Mouse (Mus musculus): Measurements from ENCODE around the gene Hist3h2ba. TPM values are rescaled to one million over a fixed set of nuclear protein-coding genes. Genes with fewer than 3 reads are reported as not detected.

The Hist3h2ba gene
- polyA plus RNA-seq, 1 experiment from 2014 or later = 2.6 TPM

DNA sequence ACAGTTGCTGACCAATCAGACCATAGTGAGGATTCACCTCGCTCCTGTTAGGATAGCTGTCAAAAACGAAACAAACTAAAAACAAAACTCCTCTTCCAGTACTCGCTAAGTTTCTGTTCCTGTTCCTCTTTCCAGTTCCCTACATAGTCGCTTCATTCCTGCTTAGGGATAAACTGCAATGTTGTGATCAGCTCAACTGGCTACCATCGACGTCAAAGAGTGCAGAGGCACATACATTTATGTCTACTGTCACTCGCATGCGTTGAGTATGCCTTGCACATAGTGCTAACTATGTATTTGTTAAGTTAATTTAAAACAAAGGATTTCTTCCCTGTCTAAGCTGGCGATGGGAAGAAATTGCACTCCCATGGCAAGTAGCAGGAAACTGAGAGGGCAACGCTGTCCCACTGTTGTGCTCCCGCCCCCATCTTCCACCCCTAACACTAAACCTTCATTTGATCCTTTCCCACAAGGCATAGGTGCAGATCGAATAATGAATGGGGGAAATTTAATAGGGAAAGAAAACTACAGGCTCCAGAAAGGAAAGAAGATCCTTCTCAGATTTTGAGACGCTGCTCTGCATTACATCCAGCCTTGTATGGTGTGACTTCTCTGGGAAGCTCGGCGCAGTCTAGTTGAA lies 10.6 kb downstream of the Hist3h2ba start:
- WGBS = 31% methylated on average over 15 of the region's 15 CpGs
- Histone ChIP-seq H3K9ac (replicated peaks; ENCODE audit: low read depth) (no peak overlapping the region), H3K4me2 (replicated peaks; ENCODE audit: low read depth, low read length) (peak overlapping the region; percentile 65), H3K27ac (ENCODE audit: low read length) (no peak overlapping the region), H3K9me3 (ENCODE audit: low read length) (no peaks in the 10 kb centered on the region), H3K27me3 (replicated peaks; ENCODE audit: insufficient read depth, low read length) (peaks cover 13% of the 10 kb centered on the region), H3K36me3 (ENCODE audit: insufficient read depth, low read length) (peaks cover 11% of the 10 kb centered on the region; the same call in 1 of the 2 replicates), H3K4me1 (ENCODE audit: insufficient read depth, low read depth, low read length) (0 out of 2 replicates have a peak, but pooled peaks cover 12% of the 10 kb centered on the region), H3K4me3 (ENCODE audit: low read depth, low read length) (peak overlapping the region; percentile 45; the same call in 1 of the 2 replicates)
- peak; percentile 48 for DNase-seq (ENCODE audit: low spot score)
- no peak for ATAC-seq
- TF ChIP-seq CTCF (IDR thresholded peaks at IDR 0.05) = no peak
- TF ChIP-seq EP300 (IDR thresholded peaks at IDR 0.05) = no peak

- DNase-seq (ENCODE audit: low spot score) (peak; percentile 91), ATAC-seq (peak; percentile 87)
- Histone ChIP-seq H3K4me2 (replicated peaks; ENCODE audit: low read depth, low read length) (peak overlapping the region; percentile 65), H3K4me3 (ENCODE audit: low read depth, low read length) (peak overlapping the region; percentile 45), H3K36me3 (ENCODE audit: insufficient read depth, low read length) (peaks cover 11% of the 10 kb centered on the region; the same call in 1 of the 2 replicates), H3K9ac (replicated peaks; ENCODE audit: low read depth) (0 out of 2 replicates have a peak overlapping the region, but pooled peaks have one; percentile 2), H3K27me3 (replicated peaks; ENCODE audit: insufficient read depth, low read length) (peaks cover 13% of the 10 kb centered on the region), H3K27ac (ENCODE audit: low read length) (no peak overlapping the region), H3K9me3 (ENCODE audit: low read length) (no peaks in the 10 kb centered on the region), H3K4me1 (ENCODE audit: insufficient read depth, low read depth, low read length) (0 out of 2 replicates have a peak, but pooled peaks cover 12% of the 10 kb centered on the region)
- WGBS = 3% methylated on average over 40 of the region's 40 CpGs
- TF ChIP-seq CTCF (IDR thresholded peaks at IDR 0.05) (peak; percentile 63), EP300 (IDR thresholded peaks at IDR 0.05) (no peak)
Measured at GRCm38 (mm10) chr11:58959921-58960465, 11.3 kb downstream of the Hist3h2ba start.

- peaks cover 13% of the 10 kb centered on the region for H3K27me3 ChIP-seq (replicated peaks; ENCODE audit: insufficient read depth, low read length)
- H3K27ac ChIP-seq (ENCODE audit: low read length) = no peak overlapping the region
- H3K4me2 ChIP-seq (replicated peaks; ENCODE audit: low read depth, low read length) = no peak overlapping the region
- DNase-seq (ENCODE audit: low spot score) = no peak
- H3K9ac ChIP-seq (replicated peaks; ENCODE audit: low read depth) = no peak overlapping the region
- WGBS = 52% methylated on average over 50 of the region's 50 CpGs
- no peaks in the 10 kb centered on the region for H3K9me3 ChIP-seq (ENCODE audit: low read length)
- no peak for ATAC-seq
- no peak for TF ChIP-seq CTCF (IDR thresholded peaks at IDR 0.05)
- TF ChIP-seq EP300 (IDR thresholded peaks at IDR 0.05) = no peak
- H3K36me3 ChIP-seq (ENCODE audit: insufficient read depth, low read length) = peaks cover 11% of the 10 kb centered on the region; the same call in 1 of the 2 replicates
- H3K4me3 ChIP-seq (ENCODE audit: low read depth, low read length) = no peak overlapping the region
- H3K4me1 ChIP-seq (ENCODE audit: insufficient read depth, low read depth, low read length) = 0 out of 2 replicates have a peak, but pooled peaks cover 5% of the 10 kb centered on the region
Measured at GRCm38 (mm10) chr11:58961364-58962177, 12.9 kb downstream of the Hist3h2ba start.

- Histone ChIP-seq H3K27ac (ENCODE audit: low read length) (no peak overlapping the region), H3K27me3 (replicated peaks; ENCODE audit: insufficient read depth, low read length) (peaks cover 13% of the 10 kb centered on the region), H3K4me2 (replicated peaks; ENCODE audit: low read depth, low read length) (no peak overlapping the region), H3K4me1 (ENCODE audit: insufficient read depth, low read depth, low read length) (0 out of 2 replicates have a peak, but pooled peaks cover 2% of the 10 kb centered on the region), H3K9ac (replicated peaks; ENCODE audit: low read depth) (no peak overlapping the region), H3K4me3 (ENCODE audit: low read depth, low read length) (no peak overlapping the region), H3K36me3 (ENCODE audit: insufficient read depth, low read length) (no peaks in the 10 kb centered on the region), H3K9me3 (ENCODE audit: low read length) (no peaks in the 10 kb centered on the region)
- 40% methylated on average over 17 of the region's 17 CpGs for WGBS
- peak; percentile 42 for DNase-seq (ENCODE audit: low spot score)
- ATAC-seq = peak; percentile 12; the same call in 1 of the 2 replicates
- TF ChIP-seq CTCF (IDR thresholded peaks at IDR 0.05) = no peak
- no peak for TF ChIP-seq EP300 (IDR thresholded peaks at IDR 0.05)
Measured at GRCm38 (mm10) chr11:58963543-58963942, 14.8 kb downstream of the Hist3h2ba start.

DNA sequence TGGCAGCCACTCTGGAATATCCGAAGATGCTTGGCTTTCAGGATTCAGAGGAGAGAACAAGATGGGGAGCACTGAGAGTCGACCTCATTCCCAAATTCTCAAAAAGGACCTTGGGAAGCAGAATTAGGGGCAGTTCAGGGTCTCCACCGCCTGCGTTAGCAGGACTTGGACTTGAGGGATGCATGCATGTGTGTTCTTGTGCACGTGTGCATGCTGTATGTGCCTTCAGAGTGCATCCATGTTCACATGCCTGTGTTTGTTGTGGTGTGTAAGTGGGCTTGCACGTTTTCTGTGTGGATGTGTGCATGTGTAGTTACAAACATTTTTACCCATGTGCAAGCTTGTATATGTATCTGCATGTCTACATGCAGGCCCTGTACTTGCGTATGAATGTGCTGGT lies 15.5 kb downstream of the Hist3h2ba start:
- Histone ChIP-seq H3K9ac (replicated peaks; ENCODE audit: low read depth) (no peak overlapping the region), H3K9me3 (ENCODE audit: low read length) (no peaks in the 10 kb centered on the region), H3K36me3 (ENCODE audit: insufficient read depth, low read length) (no peaks in the 10 kb centered on the region), H3K4me2 (replicated peaks; ENCODE audit: low read depth, low read length) (no peak overlapping the region), H3K27ac (ENCODE audit: low read length) (no peak overlapping the region), H3K27me3 (replicated peaks; ENCODE audit: insufficient read depth, low read length) (peaks cover 13% of the 10 kb centered on the region), H3K4me3 (ENCODE audit: low read depth, low read length) (no peak overlapping the region), H3K4me1 (ENCODE audit: insufficient read depth, low read depth, low read length) (peaks cover 3% of the 10 kb centered on the region; the same call in 1 of the 2 replicates)
- no peak for ATAC-seq
- no peak for DNase-seq (ENCODE audit: low spot score)
- 79% methylated on average over 7 of the region's 7 CpGs for WGBS
- TF ChIP-seq CTCF (IDR thresholded peaks at IDR 0.05) (no peak), EP300 (IDR thresholded peaks at IDR 0.05) (no peak)

Measured in lung, postnatal 0 days (tissue).